Mouse (Mus musculus): Measurements from ENCODE around the gene Fam160b1. TPM values are rescaled to one million over a fixed set of nuclear protein-coding genes. Genes with fewer than 3 reads are reported as not detected.

Gene Fam160b1
- polyA plus RNA-seq, 1 experiment from 2014 or later = 11.2 TPM

DNA sequence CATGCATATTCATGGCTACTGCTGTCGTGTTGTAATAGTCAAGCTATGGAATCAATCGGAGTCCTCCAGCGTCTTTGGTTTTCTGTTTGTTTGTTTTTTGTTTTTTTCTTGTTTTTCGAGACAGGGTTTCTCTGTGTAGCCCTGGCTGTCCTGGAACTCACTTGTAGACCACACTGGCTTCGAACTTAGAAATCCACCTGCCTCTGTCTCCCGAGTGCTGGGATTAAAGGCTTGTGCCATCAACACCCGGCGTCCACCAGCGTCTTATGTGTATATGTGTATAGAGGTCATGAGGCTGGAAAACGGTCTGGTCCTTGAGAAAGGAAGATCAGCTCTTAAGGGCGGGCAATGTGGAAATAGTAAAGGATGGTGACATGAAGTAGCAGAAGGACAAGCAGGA is 6.4 kb upstream of the Fam160b1 start:
- H3K36me3 ChIP-seq = no peaks in the 10 kb centered on the region
- peaks cover 27% of the 10 kb centered on the region for H3K4me1 ChIP-seq
- H3K27me3 ChIP-seq (ENCODE audit: insufficient read depth, poor library complexity, severe bottlenecking) = no peaks in the 10 kb centered on the region
- H3K4me3 ChIP-seq = no peak overlapping the region
- no peak overlapping the region for H3K27ac ChIP-seq
- DNase-seq (ENCODE audit: low spot score) = no peak
- WGBS = 92% methylated on average over 11 of the region's 11 CpGs
- H3K9me3 ChIP-seq = no peaks in the 10 kb centered on the region

DNA sequence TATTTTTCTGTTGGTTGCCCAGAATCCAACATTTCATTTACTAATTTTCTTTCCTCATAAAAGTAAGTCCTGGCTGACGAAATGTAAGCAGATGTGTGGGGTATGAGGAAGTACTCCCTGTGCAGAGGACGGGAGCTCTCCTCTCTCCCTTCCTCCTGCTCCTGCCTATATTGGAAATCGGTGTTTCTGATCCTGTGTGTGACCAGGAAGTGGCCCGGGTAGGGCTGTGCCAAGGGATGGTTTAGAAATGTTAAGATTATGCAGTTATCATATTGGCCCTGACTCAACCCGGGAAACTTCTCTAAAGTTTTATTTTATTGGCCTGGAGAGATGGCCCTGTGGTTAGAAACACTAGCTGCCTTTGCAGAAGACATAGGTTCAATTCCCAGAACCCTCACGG is 5.8 kb upstream of the Fam160b1 start:
- 85% methylated on average over 6 of the region's 6 CpGs for WGBS
- H3K27me3 ChIP-seq (ENCODE audit: insufficient read depth, poor library complexity, severe bottlenecking) = no peaks in the 10 kb centered on the region

DNA sequence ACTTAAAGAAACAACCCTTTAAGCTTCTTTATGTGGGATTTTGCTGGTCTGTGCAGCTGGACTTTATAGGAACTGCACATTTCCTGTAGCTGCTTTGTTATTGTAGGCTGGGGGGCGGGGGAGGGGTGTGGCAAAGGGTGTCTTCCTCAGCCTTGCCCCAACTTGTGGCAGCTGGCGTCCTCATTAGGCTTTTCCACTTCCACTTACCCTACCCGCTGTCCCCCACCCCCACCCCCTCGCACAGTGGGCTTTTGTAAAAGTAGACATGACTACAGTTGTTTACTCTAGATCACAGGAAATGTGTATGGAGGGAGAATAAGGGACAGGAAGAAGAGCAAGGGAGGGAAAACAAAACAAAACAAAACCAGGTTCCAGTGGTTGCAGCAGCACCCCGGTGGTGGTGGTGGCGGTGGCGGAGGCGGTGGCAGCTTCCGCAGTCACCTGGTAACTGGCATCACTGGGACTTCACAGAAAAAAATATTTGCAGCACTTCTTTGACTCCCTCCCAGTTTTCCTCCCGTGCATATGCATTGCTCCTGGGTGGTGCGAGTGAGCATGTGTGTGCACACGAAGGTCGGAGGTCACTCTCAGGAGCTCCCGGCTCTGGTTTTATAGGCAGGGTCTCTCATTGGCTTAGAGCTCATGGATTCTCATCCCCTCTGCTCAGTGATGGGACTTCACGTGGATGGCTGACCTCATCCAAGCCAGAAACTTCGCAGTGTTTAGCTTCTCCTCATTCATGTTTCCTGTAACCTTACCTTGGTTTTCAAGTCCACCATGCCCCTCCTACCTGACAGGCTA is 4.8 kb upstream of the Fam160b1 start:
- no peaks in the 10 kb centered on the region for H3K36me3 ChIP-seq
- H3K27ac ChIP-seq = peak overlapping the region; percentile 13
- no peaks in the 10 kb centered on the region for H3K27me3 ChIP-seq (ENCODE audit: insufficient read depth, poor library complexity, severe bottlenecking)
- H3K9me3 ChIP-seq = no peaks in the 10 kb centered on the region
- H3K4me3 ChIP-seq = no peak overlapping the region
- 66% methylated on average over 16 of the region's 16 CpGs for WGBS
- no peak for DNase-seq (ENCODE audit: low spot score)
- H3K4me1 ChIP-seq = peaks cover 36% of the 10 kb centered on the region

More for the DNA sequence above, 5.8 kb upstream of the Fam160b1 start:
- Histone ChIP-seq H3K27ac (no peak overlapping the region), H3K36me3 (no peaks in the 10 kb centered on the region), H3K9me3 (no peaks in the 10 kb centered on the region), H3K4me3 (no peak overlapping the region), H3K4me1 (peaks cover 33% of the 10 kb centered on the region)
- DNase-seq (ENCODE audit: low spot score) = no peak

DNA sequence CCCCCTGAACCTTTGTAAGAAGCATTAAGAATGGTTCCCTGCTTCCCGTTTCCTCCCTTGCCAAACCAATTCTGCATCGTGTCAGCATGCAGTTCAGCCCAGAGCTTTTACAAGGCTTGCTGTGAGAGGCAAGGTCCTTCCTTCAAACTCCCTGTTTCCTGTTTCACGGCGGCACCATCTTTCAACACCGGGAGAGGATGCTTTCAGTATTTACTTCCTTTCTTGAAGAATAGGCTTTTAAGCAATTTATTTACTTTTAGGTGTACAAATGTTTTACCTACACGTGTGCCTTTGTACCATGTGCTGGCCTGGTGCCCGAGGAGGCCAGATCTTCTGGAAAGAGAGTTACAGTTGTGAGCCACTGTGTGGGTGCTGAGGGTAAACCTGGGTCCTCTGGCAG is 4.2 kb upstream of the Fam160b1 start:
- Histone ChIP-seq H3K4me3 (no peak overlapping the region), H3K36me3 (no peaks in the 10 kb centered on the region), H3K9me3 (no peaks in the 10 kb centered on the region), H3K27me3 (ENCODE audit: insufficient read depth, poor library complexity, severe bottlenecking) (no peaks in the 10 kb centered on the region), H3K27ac (peak overlapping the region; percentile 13; the same call in 1 of the 2 replicates), H3K4me1 (peaks cover 36% of the 10 kb centered on the region)
- 68% methylated on average over 7 of the region's 7 CpGs for WGBS
- no peak for DNase-seq (ENCODE audit: low spot score)

DNA sequence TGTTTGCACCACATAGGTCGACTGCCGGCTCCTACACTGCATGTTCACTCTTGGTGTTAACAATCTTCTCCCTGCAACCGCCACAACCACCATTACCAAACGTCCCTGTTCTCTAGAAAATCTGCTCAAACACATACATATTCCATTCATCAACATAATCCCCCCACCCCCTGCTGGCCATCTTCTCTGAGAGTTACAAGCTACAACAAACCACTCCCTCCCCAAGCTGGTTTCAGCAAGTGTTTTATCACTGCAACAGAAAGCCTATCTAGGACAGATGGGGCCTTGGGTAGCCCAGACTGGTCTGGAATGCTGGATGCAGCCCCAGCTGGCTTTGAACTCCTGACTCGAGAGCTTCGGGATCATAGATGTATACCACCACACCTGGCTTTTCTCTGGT is 3.2 kb upstream of the Fam160b1 start:
- Histone ChIP-seq H3K4me1 (peaks cover 36% of the 10 kb centered on the region), H3K27ac (no peak overlapping the region), H3K9me3 (no peaks in the 10 kb centered on the region), H3K36me3 (no peaks in the 10 kb centered on the region), H3K4me3 (no peak overlapping the region), H3K27me3 (ENCODE audit: insufficient read depth, poor library complexity, severe bottlenecking) (no peaks in the 10 kb centered on the region)
- 87% methylated on average over 6 of the region's 6 CpGs for WGBS
- DNase-seq (ENCODE audit: low spot score) = no peak

DNA sequence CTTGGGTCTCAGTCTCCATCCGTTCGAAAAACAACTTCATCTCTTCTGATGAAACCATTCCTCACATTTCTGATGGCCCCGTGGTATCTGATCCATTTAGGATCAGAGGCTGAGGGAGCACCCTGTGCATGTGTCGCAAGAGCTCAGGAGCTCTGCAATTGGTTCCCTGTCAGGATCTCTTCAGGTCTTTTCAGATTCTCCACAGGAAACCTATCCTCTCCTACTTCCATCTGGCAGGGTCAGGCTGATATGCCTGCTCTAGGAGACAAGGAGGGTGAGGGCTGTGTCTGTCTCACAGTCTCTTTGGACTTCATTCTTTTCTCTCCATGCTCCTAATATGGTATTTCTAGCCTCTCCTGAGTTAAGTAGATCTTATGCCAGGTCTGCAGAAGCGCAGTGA is 2.7 kb upstream of the Fam160b1 start:
- peak overlapping the region; percentile 4; the same call in 1 of the 2 replicates for H3K27ac ChIP-seq
- no peaks in the 10 kb centered on the region for H3K9me3 ChIP-seq
- WGBS = 87% methylated on average over 5 of the region's 5 CpGs
- H3K4me3 ChIP-seq = no peak overlapping the region
- no peaks in the 10 kb centered on the region for H3K36me3 ChIP-seq
- DNase-seq (ENCODE audit: low spot score) = no peak
- peaks cover 40% of the 10 kb centered on the region for H3K4me1 ChIP-seq
- no peaks in the 10 kb centered on the region for H3K27me3 ChIP-seq (ENCODE audit: insufficient read depth, poor library complexity, severe bottlenecking)

DNA sequence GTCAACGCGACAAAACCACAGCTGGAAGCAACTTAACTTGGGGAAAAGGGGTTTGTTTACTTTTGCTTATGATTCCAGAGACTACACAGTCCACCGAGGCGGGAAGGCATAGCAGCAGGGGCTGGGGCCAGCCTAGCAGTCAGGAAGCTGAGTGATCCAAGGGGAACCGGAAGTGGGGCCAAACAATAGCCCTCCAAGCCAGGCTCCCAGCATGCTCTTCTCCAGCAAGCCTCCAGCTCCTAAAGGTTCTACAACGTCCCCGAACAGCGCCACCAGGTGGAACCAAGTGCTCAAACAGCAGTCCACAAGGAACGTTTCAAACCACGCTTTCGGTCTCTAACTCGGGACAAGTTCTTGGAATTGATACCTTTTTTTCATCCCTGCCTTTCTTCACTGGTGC is 2.2 kb upstream of the Fam160b1 start:
- Histone ChIP-seq H3K27me3 (ENCODE audit: insufficient read depth, poor library complexity, severe bottlenecking) (no peaks in the 10 kb centered on the region), H3K4me3 (no peak overlapping the region), H3K4me1 (peaks cover 45% of the 10 kb centered on the region), H3K9me3 (no peaks in the 10 kb centered on the region), H3K36me3 (no peaks in the 10 kb centered on the region), H3K27ac (peak overlapping the region; percentile 4; the same call in 1 of the 2 replicates)
- no peak for DNase-seq (ENCODE audit: low spot score)
- 67% methylated on average over 12 of the region's 12 CpGs for WGBS

DNA sequence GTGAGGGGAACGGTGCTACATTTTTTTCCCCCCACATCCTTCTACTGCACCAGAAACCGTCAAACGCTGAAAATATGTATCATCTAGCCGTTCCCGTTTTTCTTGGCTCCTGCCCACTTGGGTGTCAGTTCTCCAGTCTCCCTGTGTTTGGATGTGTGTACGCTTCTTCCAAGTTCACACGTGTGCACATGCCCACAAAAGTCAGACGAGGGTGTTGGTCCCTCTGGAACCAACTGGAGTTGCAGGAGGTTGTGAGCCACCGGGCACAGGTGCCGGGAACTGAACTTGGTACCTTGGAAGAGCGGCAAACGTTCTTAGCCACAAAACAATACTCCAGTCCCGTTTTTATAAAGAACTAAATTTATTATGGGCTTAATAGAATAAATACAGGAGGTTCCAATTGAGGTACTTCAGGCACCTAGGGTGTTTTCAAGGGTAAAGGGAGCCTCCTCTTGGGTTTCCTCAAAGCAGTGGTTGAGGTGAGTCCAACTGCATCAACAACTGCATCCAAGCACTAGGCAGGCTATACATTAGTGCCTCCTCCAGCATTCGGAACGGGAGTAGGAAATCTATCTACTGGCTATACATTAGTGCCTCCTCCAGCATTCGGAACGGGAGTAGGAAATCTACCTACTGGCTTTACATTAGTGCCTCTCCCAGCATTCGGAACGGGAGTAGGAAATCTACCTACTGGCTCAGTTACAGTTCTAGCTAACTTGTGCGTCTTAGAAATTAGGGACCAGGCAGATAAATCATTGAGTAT is 1.5 kb upstream of the Fam160b1 start:
- Histone ChIP-seq H3K4me1 (peaks cover 52% of the 10 kb centered on the region), H3K27ac (no peak overlapping the region), H3K36me3 (no peaks in the 10 kb centered on the region), H3K27me3 (ENCODE audit: insufficient read depth, poor library complexity, severe bottlenecking) (no peaks in the 10 kb centered on the region), H3K9me3 (no peaks in the 10 kb centered on the region), H3K4me3 (peak overlapping the region; percentile 85)
- WGBS = 91% methylated on average over 20 of the region's 20 CpGs
- DNase-seq (ENCODE audit: low spot score) = no peak

DNA sequence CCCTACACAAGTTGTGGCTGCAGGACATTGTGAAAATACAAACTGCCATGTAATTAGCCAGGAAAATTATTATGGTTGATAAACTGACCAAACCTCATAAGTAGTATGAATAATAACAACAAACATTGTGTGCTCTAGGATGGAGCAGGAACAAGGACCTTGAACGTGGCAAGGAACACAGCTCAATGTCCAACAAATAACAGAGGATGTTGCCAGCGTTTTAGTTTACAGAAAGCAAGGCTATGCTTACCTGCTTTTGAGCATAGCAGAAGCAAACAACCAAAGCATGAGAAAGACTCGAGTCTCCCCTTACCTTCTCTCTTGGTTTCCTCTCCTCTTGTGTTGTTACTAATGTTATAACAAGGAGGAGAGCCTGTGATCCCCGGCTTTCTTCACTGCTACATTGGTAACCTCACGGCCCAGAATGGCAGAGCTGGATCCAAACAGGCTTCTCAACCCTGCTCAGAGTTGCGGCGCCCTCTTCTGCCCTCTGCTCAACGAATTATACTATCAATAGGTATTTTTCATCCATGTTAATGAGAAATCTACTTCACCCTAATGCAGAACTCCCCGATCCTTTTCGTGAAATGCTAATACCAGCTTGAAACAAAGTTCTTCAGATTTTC is 666 bp upstream of the Fam160b1 start:
- no peak for DNase-seq (ENCODE audit: low spot score)
- no peaks in the 10 kb centered on the region for H3K36me3 ChIP-seq
- H3K27me3 ChIP-seq (ENCODE audit: insufficient read depth, poor library complexity, severe bottlenecking) = no peaks in the 10 kb centered on the region
- no peaks in the 10 kb centered on the region for H3K9me3 ChIP-seq
- 53% methylated on average over 10 of the region's 10 CpGs for WGBS
- H3K4me1 ChIP-seq = peaks cover 60% of the 10 kb centered on the region
- H3K27ac ChIP-seq = peak overlapping the region; percentile 99
- H3K4me3 ChIP-seq = peak overlapping the region; percentile 85

DNA sequence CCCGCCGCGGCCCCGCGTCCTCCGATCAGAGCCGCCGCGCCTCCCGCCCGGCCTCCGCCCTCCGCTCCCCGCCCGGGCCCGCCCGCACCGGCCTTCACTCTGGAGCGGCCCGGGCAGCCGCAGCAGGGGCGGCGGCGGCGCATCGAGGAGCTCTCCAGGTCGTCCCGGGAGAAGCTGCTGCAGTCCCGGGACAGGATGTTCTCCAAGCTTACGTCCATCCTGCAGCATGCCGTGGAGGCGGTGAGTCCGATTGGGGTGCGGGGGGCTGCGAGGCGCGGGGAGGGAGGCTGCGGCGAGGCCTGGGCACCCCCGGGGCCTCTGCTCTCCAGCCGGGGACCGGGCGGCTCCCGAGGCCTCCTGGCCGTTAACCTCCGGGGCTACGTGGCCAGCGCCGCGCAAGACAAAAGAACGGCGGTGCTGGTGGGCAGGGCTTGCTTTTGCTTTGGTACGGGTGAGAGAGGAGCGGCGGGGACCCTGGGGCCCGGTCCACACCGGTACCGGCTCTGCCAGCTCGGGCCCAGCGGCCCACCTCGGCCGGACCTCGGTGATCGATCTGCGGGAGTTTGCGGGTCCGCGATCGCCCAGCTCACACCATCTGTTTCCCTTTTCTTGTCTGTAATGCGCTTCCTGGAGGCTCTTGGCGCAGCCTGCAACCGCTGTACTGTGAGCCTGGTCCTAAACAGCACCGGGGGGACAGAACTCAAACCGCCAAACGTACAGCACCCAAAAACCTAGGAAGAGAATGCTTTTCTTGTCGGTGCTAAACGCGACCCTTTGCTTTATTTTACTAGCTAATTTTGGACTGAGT is 855 bp downstream of the Fam160b1 start:
- peak overlapping the region; percentile 85 for H3K4me3 ChIP-seq
- H3K27ac ChIP-seq = peak overlapping the region; percentile 99
- H3K9me3 ChIP-seq = no peaks in the 10 kb centered on the region
- H3K27me3 ChIP-seq (ENCODE audit: insufficient read depth, poor library complexity, severe bottlenecking) = no peaks in the 10 kb centered on the region
- H3K4me1 ChIP-seq = peaks cover 68% of the 10 kb centered on the region
- DNase-seq (ENCODE audit: low spot score) = peak; percentile 84
- under 1% methylated on average over 76 of the region's 78 CpGs for WGBS
- H3K36me3 ChIP-seq = no peaks in the 10 kb centered on the region

DNA sequence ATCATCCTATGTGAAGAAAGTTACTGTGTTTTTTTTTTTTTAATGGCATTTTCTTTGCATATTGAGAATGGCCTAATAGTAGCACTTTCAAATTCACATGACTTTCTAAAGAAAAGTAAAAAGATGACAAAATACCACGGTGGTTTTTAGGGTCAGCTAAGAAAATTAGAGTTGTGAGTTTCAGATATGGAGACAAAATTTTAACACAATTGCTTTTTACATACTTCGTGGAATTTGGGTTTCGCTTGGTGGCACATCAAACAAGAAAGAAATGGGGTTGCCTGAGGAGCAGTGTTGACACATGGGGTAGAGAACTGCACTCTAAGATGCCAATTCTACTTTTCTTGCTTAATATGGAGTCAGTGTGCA is 1.4 kb downstream of the Fam160b1 start:
- no peaks in the 10 kb centered on the region for H3K36me3 ChIP-seq
- 22% methylated on average over 3 of the region's 3 CpGs for WGBS
- no peaks in the 10 kb centered on the region for H3K27me3 ChIP-seq (ENCODE audit: insufficient read depth, poor library complexity, severe bottlenecking)
- H3K4me3 ChIP-seq = peak overlapping the region; percentile 85
- peak overlapping the region; percentile 99 for H3K27ac ChIP-seq
- H3K4me1 ChIP-seq = peaks cover 74% of the 10 kb centered on the region
- DNase-seq (ENCODE audit: low spot score) = no peak
- H3K9me3 ChIP-seq = no peaks in the 10 kb centered on the region

DNA sequence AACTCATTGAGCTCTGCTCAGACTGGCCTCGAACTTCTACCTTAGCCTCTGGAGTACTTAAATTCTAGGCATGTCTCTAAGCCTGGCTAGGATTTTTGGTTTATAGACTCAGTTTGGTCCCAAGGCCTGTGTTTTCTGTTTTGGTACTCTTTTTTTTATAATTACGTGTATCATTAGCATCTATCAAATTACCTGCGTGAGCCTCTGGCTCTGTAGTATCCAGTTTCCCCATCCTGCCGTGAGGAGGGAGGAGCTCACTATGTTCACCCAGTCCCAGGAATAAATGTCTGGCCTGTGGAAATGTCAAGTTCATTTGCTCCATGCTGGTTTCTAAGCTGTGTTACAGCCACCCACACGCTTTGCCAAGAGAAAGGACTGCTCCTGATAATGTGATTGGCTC is 2.1 kb downstream of the Fam160b1 start:
- WGBS = 56% methylated on average over 5 of the region's 5 CpGs
- no peak for DNase-seq (ENCODE audit: low spot score)
- Histone ChIP-seq H3K36me3 (no peaks in the 10 kb centered on the region), H3K27me3 (ENCODE audit: insufficient read depth, poor library complexity, severe bottlenecking) (no peaks in the 10 kb centered on the region), H3K4me1 (peaks cover 75% of the 10 kb centered on the region), H3K4me3 (peak overlapping the region; percentile 35), H3K27ac (0 out of 2 replicates have a peak overlapping the region, but pooled peaks have one; percentile 18), H3K9me3 (no peaks in the 10 kb centered on the region)

Measured in heart, embryonic 10.5 days (tissue).